Mouse (Mus musculus) G1E (cell line): Measurements from ENCODE around the gene Shisa4. TPM values are rescaled to one million over a fixed set of nuclear protein-coding genes. Genes with fewer than 3 reads are reported as not detected.

Experiments
- ATAC-seq: 2 replicates; pipeline ENCODE4 v1.8.0; 2016; ENCODE audit warnings: mild to moderate bottlenecking; ENCODE audit not compliant: insufficient number of reproducible peaks, poor library complexity, low FRiP score, severe bottlenecking; ENCODE audit errors: extremely low read depth
- DNase-seq: peaks from one replicate; pipeline ENCODE4 v3.0.0; 2012; ENCODE audit warnings: low spot score
- H3K27me3 ChIP-seq: 2 replicates; pipeline ENCODE4 v1.6.1; 2012; ENCODE audit warnings: mild to moderate bottlenecking, low read length, inconsistent platforms; ENCODE audit not compliant: insufficient read depth
- H3K36me3 ChIP-seq: replicated peaks from 2 replicates; pipeline ENCODE3; 2012; ENCODE audit warnings: mild to moderate bottlenecking, inconsistent platforms
- H3K4me1 ChIP-seq: 2 replicates; pipeline ENCODE4 v1.6.1; 2012; ENCODE audit warnings: low read depth, low read length, inconsistent platforms, mixed read lengths; ENCODE audit not compliant: insufficient read depth
- H3K4me3 ChIP-seq: 2 replicates; pipeline ENCODE4 v1.5.1; 2012; ENCODE audit warnings: low read depth, mild to moderate bottlenecking, inconsistent platforms, low read length, moderate library complexity, mixed read lengths
- H3K9me3 ChIP-seq: replicated peaks from 2 replicates; pipeline ENCODE4 v1.6.1; 2012; ENCODE audit warnings: inconsistent platforms
- CTCF ChIP-seq: IDR thresholded peaks from 2 replicates; pipeline ENCODE4 v1.5.1; 2012; ENCODE audit warnings: low read depth, low read length, inconsistent platforms, mixed read lengths
- GATA1 ChIP-seq: IDR thresholded peaks from 2 replicates; pipeline ENCODE4 v1.6.1; 2012; ENCODE audit warnings: borderline replicate concordance, low read length, inconsistent platforms, mixed read lengths
- GATA2 ChIP-seq: IDR thresholded peaks from 2 replicates; pipeline ENCODE4 v1.6.1; 2012; ENCODE audit warnings: low read depth, low read length, inconsistent platforms, borderline replicate concordance
- POLR2AphosphoS5 ChIP-seq: IDR thresholded peaks from 2 replicates; pipeline ENCODE4 v1.6.1; 2012; ENCODE audit warnings: low read depth, low read length, inconsistent platforms; ENCODE audit not compliant: insufficient replicate concordance
- TAL1 ChIP-seq: conservative IDR thresholded peaks from 2 replicates; pipeline ENCODE4 v1.6.1; 2012; ENCODE audit warnings: low read depth, low read length, inconsistent platforms, mixed read lengths
- polyA plus RNA-seq: library from polyadenylated mRNA; stranded (reverse); fragments of >175 nt; gene quantifications from 2 replicates; pipeline ENCODE4 v1.2.3, GENCODE M21; 2012
- total RNA-seq, 2 experiments: library from RNA; stranded (forward) in 1 of 2; stranded (reverse) in 1 of 2; fragments of 200-1000 nt in 1 of 2; fragments of >200 nt in 1 of 2; fragmentation: Nextera tagmentation in 1 of 2; gene quantifications; 2 replicates each; pipeline ENCODE4 v1.2.3; 2014 to 2017

Gene Shisa4
- total and polyA plus RNA-seq, 3 experiments = 0.16 TPM; not detected in 2

GRCm38 (mm10) chr1:135379048-135379447, 4.0 kb upstream of the Shisa4 start:
- TF ChIP-seq POLR2AphosphoS5 = no peak
- TF ChIP-seq GATA2 = no peak
- no peak for TF ChIP-seq CTCF
- no peak for ATAC-seq
- Histone ChIP-seq H3K27me3 (peaks cover 15% of the 10 kb centered on the region), H3K36me3 (peaks cover 25% of the 10 kb centered on the region), H3K9me3 (no peaks in the 10 kb centered on the region), H3K4me1 (0 out of 2 replicates have a peak, but pooled peaks cover 6% of the 10 kb centered on the region), H3K4me3 (no peak overlapping the region)
- no peak for DNase-seq

GRCm38 (mm10) chr1:135378576-135378975, 3.5 kb upstream of the Shisa4 start:
- Histone ChIP-seq H3K9me3 (no peaks in the 10 kb centered on the region), H3K4me1 (0 out of 2 replicates have a peak, but pooled peaks cover 6% of the 10 kb centered on the region), H3K4me3 (no peak overlapping the region), H3K27me3 (peaks cover 18% of the 10 kb centered on the region), H3K36me3 (peaks cover 20% of the 10 kb centered on the region)
- TF ChIP-seq CTCF (no peak), GATA2 (no peak), POLR2AphosphoS5 (no peak), GATA1 (no peak), TAL1 (no peak)
- ATAC-seq (no peak), DNase-seq (no peak)

- peaks cover 8% of the 10 kb centered on the region; the same call in 1 of the 2 replicates for H3K4me1 ChIP-seq
- DNase-seq = no peak
- no peak for TF ChIP-seq TAL1
- no peak for TF ChIP-seq GATA1
- TF ChIP-seq CTCF = no peak
- no peak for TF ChIP-seq GATA2
- no peak for TF ChIP-seq POLR2AphosphoS5
- no peaks in the 10 kb centered on the region for H3K9me3 ChIP-seq
- no peaks in the 10 kb centered on the region for H3K36me3 ChIP-seq
- no peak for ATAC-seq
- peaks cover 44% of the 10 kb centered on the region for H3K27me3 ChIP-seq
- H3K4me3 ChIP-seq = no peak overlapping the region
These were observed 716 bp downstream of the Shisa4 start for GRCm38 (mm10) chr1:135374175-135374867.

GRCm38 (mm10) chr1:135373171-135373677, 1.8 kb downstream of the Shisa4 start:
- ATAC-seq = no peak
- peaks cover 10% of the 10 kb centered on the region; the same call in 1 of the 2 replicates for H3K4me1 ChIP-seq
- no peaks in the 10 kb centered on the region for H3K36me3 ChIP-seq
- no peak for DNase-seq
- H3K4me3 ChIP-seq = no peak overlapping the region
- TF ChIP-seq POLR2AphosphoS5 (no peak), GATA2 (no peak), CTCF (no peak), GATA1 (no peak), TAL1 (no peak)
- peaks cover 53% of the 10 kb centered on the region for H3K27me3 ChIP-seq
- H3K9me3 ChIP-seq = no peaks in the 10 kb centered on the region

GRCm38 (mm10) chr1:135369415-135369814, 5.6 kb downstream of the Shisa4 start:
- Histone ChIP-seq H3K4me1 (peaks cover 4% of the 10 kb centered on the region; the same call in 1 of the 2 replicates), H3K9me3 (no peaks in the 10 kb centered on the region), H3K36me3 (no peaks in the 10 kb centered on the region), H3K27me3 (peaks cover 60% of the 10 kb centered on the region), H3K4me3 (no peak overlapping the region)
- TF ChIP-seq POLR2AphosphoS5 (no peak), GATA1 (no peak), CTCF (no peak), GATA2 (no peak), TAL1 (no peak)
- DNase-seq = no peak
- ATAC-seq = no peak

GRCm38 (mm10) chr1:135368982-135369381, 6.1 kb downstream of the Shisa4 start:
- H3K4me3 ChIP-seq = no peak overlapping the region
- H3K36me3 ChIP-seq = no peaks in the 10 kb centered on the region
- peaks cover 4% of the 10 kb centered on the region; the same call in 1 of the 2 replicates for H3K4me1 ChIP-seq
- H3K27me3 ChIP-seq = peaks cover 58% of the 10 kb centered on the region
- H3K9me3 ChIP-seq = no peaks in the 10 kb centered on the region
- no peak for DNase-seq
- ATAC-seq = no peak
- TF ChIP-seq GATA2 = no peak
- no peak for TF ChIP-seq TAL1
- no peak for TF ChIP-seq GATA1
- TF ChIP-seq CTCF = no peak
- no peak for TF ChIP-seq POLR2AphosphoS5
